Mouse (Mus musculus) liver, adult (tissue): ENCODE measurements around the gene Pnpla5.

Experiments
- GATA4 ChIP-seq: IDR thresholded peaks from 2 replicates; pipeline ENCODE4 v1.6.1; 2014; ENCODE audit warnings: mild to moderate bottlenecking, low read length; ENCODE audit not compliant: insufficient replicate concordance

The Pnpla5 gene

GRCm38 (mm10) chr15:84086364-84086763 is 36.6 kb downstream of the Pnpla5 start:
- no peak for TF ChIP-seq GATA4

DNA sequence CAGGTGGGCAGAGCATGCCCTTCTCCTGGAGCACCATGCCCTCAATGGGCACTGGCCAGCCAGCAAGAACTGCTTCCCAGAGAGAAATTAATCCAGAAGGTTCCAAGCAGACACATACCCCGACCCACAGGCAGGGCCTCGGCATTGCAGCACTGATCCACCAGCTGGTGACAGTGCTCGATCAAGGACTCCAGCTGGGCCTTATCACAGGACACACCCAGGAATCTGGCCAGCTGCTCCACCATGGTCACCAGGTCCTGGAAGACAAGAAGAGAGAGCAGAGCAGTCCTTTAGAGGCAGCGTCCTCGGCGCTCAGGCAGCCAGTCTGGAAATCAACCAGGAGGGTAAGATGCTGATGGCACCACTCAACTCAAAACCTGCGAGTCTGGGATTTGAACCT is 42.9 kb downstream of the Pnpla5 start:
- no peak for TF ChIP-seq GATA4

DNA sequence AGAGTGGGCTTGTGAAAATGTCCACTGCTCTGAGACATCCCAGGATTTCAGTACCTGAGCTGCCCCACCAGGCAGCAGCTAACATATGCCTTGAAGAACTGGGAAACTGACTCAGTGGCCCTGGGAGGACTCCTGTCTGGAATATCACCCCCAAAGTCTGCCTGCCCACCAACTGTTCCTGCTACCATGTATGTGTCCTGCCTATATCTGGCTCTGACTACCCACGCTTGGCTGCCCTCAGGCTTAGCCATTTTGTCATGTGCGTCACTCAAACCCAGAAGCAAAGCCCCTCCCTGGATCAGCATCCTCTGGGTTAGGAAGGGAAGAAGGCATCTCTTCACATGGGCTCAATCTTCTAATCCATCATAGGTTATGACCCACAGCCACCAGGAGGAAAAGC is 43.5 kb downstream of the Pnpla5 start:
- TF ChIP-seq GATA4: no peak

GRCm38 (mm10) chr15:84078667-84079066 is 44.3 kb downstream of the Pnpla5 start:
- TF ChIP-seq GATA4: no peak

GRCm38 (mm10) chr15:84077151-84077550 is 45.8 kb downstream of the Pnpla5 start:
- no peak for TF ChIP-seq GATA4

DNA sequence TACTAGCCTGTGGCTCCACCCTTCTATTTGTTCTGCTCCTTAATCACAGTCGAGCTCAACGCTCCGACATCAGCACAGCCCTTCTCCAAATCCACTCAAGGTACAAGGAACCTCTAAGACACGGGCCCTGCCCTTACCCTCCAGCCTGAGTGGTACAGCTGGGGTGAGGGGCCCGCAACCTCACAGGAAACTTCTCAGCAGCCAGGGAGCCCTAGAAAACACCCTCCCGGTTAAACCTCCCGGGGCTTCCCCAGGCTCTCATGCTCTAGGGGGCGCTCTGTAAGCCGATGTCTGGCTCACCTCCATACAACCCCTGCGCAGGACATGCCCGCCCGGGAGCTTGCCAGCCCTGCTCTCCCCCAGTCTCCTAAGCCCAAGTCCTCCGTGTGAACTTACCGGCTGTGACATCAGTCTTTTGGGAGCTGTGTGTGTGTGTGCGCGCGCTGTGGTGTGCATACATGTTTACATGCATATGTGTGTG is 48.2 kb downstream of the Pnpla5 start:
- no peak for TF ChIP-seq GATA4

DNA sequence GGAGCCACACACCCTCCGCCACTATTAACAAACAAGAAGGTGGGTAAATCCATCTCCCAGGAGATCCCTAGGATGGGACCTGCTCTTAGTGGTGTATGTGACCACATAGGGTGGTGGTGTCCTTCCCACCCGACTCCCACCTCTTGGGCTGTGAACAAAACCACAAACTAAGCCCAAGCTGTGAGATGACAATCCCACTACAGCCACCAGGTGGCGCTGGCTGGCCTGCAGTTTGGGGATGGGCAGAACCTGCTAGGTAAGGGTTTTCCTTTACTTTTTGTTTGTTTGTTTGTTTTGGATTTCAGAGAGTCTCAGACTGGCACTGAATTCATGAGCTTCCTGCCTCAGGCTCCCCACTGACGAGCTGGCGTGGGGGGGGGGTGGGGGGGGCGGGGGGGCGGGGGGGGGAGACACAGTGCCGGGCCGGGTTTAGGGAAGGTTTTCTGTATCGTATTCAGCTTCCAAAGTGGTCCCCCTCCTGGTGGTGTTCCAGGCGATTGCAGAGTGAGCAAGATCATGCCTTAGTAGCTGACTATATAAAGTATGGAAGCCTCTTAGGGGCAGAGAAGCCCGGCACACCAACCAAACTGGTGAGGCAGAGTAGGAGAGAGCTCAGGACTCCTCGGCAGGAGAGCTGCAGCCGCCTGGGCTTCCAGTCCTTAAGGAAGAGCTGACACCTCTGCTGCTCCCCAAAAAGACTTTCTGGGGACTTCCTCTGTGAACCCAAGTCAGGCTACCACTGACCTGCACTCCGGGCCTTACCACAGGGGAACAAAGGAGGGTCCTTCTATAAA is 48.9 kb downstream of the Pnpla5 start:
- no peak for TF ChIP-seq GATA4

GRCm38 (mm10) chr15:84073058-84073457 is 49.9 kb downstream of the Pnpla5 start:
- TF ChIP-seq GATA4: no peak

DNA sequence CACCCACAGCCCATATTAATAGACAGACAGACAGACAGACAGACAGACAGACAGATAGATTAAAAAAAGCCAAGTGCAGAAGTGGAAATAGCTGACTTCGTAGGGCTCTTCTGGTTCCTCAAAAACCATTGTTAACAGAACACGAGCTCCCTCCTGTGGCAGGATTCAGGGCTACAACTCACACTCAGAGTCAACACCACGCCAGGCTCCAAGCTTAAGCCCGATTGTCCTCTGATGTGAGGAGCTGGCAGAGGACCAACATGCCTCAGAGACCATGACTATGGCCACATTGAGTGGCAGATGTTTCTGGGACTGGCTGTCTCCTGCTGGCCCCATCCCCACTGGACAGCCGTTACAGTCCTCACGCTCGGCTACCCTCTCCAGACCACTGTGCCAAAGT is 50.7 kb downstream of the Pnpla5 start:
- no peak for TF ChIP-seq GATA4

DNA sequence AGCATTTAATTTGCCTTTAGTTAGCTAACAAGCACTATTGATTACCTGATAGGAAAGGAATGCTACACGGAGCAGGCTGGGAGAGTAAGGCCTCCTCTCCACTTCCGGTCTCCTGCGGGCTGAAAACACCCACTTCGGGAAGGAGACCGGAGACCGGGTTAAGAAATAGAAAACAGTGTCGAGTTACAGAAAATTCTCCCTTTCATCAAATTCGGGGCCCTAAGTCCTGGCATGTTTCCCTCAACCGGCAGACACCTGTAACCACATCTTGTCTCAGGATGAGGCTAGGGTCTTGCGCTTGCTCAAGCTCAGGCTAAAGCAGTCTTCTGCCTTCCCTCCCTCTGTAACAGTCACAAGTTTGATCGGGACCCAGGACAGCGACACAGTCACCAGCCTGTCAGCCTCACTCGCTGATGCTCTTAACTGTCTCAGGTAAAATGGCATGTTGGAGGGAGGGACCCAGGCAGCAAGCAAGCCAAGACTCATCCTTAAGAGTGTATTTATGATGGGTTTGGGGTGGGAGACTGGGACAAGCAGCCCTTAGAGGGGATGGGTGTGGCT is 52.8 kb downstream of the Pnpla5 start:
- TF ChIP-seq GATA4: no peak

DNA sequence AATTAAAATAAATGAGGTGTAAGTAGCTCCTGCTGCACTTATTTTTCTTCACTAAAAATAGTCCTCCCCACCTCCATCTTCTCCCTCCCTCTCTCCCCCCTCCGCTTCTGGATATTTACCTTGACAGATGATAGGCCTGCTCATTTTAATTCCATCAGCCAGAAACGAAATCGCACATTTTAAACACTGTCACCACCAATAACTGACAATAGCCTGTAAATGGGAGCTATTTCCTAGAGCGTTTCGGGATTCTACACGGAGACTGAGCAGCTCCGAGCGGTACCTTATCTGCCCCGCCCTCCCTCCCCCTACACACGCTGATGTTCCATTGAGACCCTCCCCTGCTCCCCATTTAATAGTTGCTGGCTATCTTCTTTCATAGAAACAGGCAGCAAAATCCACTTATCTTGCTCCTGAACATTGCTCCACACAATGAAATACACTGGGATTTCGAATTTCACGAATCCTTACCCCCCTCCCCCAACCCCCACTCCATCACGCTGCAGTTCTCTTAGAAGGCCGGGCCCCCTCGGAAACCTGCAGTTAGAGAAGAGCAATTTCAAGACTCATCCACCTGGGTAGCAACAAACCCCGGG is 53.4 kb downstream of the Pnpla5 start:
- no peak for TF ChIP-seq GATA4

GRCm38 (mm10) chr15:84065701-84066100 is 57.3 kb downstream of the Pnpla5 start:
- no peak for TF ChIP-seq GATA4

DNA sequence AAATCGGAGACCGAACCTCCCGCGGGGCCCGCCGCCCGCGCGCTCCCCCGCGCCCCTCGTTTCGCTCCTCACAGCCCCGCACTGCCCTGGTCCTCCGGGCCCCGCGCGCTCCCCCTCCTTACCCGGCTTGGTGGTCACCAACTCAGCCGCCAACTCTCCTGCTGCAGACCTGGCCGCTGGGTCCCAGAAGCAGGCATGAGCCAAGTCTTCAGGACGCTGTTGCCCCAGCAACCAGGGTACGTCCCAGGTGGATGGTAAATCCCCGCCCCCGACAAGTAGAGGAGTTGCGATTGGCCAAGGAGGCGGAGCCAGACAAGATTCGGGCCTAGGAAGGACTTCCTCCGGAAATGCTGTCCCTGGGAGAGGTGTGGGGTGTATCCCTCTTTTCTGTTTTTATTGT is 57.8 kb downstream of the Pnpla5 start, which contains the start of gene Efcab6:
Gene Efcab6 (minus strand): TSS at position 240 of the 400 bp plus-strand sequence.
- TF ChIP-seq GATA4: no peak
